Mouse (Mus musculus) erythroblast, embryonic 14.5 days (primary cell): Measurements from ENCODE around the gene Stard13.

ENCODE experiments used
- GATA1 ChIP-seq: IDR thresholded peaks from 2 replicates; pipeline ENCODE4 v1.6.1; 2012; ENCODE audit warnings: low read length, inconsistent platforms, mixed read lengths
- TAL1 ChIP-seq: IDR thresholded peaks from 3 replicates; pipeline ENCODE4 v1.6.1; 2012; ENCODE audit warnings: low read length, inconsistent platforms, mixed read lengths

- TF ChIP-seq TAL1 (no peak), GATA1 (no peak)
Measured at GRCm38 (mm10) chr5:151103284-151103683, 130.4 kb downstream of the Stard13 start.
